Comparison of ENCODE assay signal across 38 mouse cellular contexts in genomic region chr13:113094618-113095017, GRCm38 (mm10). TPM values are rescaled to one million over a fixed set of nuclear protein-coding genes. Genes with fewer than 3 reads are reported as not detected.
"Had no signal": no experiment of that assay in that cellular context is flagged by ENCODE, and none has a peak within 500 bp of the region (broad histone marks: within the 10 kb centered on the region; RNA-seq: fewer than 3 reads in every experiment).

No protein-coding gene starts in this region.

- H3K9me3 ChIP-seq: embryonic facial prominence, embryonic 10.5 days; embryonic facial prominence, embryonic 12.5 days; embryonic facial prominence, embryonic 13.5 days; embryonic facial prominence, embryonic 15.5 days; forebrain, embryonic 10.5 days; forebrain, embryonic 12.5 days; forebrain, embryonic 13.5 days; forebrain, embryonic 15.5 days had no signal

- ATAC-seq: forebrain, embryonic 13.5 days; forebrain, embryonic 14.5 days; forebrain, embryonic 15.5 days; forebrain, embryonic 16.5 days; forebrain, postnatal 0 days had no signal

- H3K4me1 ChIP-seq: embryonic facial prominence, embryonic 10.5 days; embryonic facial prominence, embryonic 12.5 days; embryonic facial prominence, embryonic 13.5 days; embryonic facial prominence, embryonic 15.5 days; forebrain, embryonic 10.5 days; forebrain, embryonic 12.5 days; forebrain, embryonic 13.5 days; forebrain, embryonic 15.5 days had no signal

- H3K36me3 ChIP-seq: embryonic facial prominence, embryonic 10.5 days; embryonic facial prominence, embryonic 12.5 days; embryonic facial prominence, embryonic 13.5 days; embryonic facial prominence, embryonic 15.5 days; forebrain, embryonic 10.5 days; forebrain, embryonic 12.5 days; forebrain, embryonic 15.5 days had no signal

- DNase-seq: cerebellum, adult 8-10 months; cerebellum, adult 9-10 months; cerebellum, adult 9-11 months; cerebellum, postnatal 10 days; cerebellum, postnatal 14 days; cerebellum, postnatal 25 days; cerebellum, postnatal 36 days; embryo, embryonic 11 days; forebrain, postnatal 0 days; gastrocnemius, adult 2 months; gastrocnemius, postnatal 10 days; gastrocnemius, postnatal 14 days; gastrocnemius, postnatal 25 days; gastrocnemius, postnatal 36 days; heart, adult 11 months; heart, adult 18-20 months; heart, adult 2 months had no signal

- H3K27ac ChIP-seq: embryonic facial prominence, embryonic 10.5 days; embryonic facial prominence, embryonic 12.5 days; embryonic facial prominence, embryonic 13.5 days; embryonic facial prominence, embryonic 15.5 days; forebrain, embryonic 10.5 days; forebrain, embryonic 12.5 days; forebrain, embryonic 13.5 days; forebrain, embryonic 15.5 days; gastrocnemius, adult 2 months; heart, adult 2 months had no signal

- H3K27me3 ChIP-seq: embryonic facial prominence, embryonic 12.5 days; embryonic facial prominence, embryonic 13.5 days; embryonic facial prominence, embryonic 15.5 days; forebrain, embryonic 12.5 days; forebrain, embryonic 13.5 days; forebrain, embryonic 15.5 days had no signal

- H3K4me3 ChIP-seq: embryonic facial prominence, embryonic 10.5 days; embryonic facial prominence, embryonic 12.5 days; embryonic facial prominence, embryonic 13.5 days; embryonic facial prominence, embryonic 15.5 days; erythroblast, embryonic 14.5 days; forebrain, embryonic 10.5 days; forebrain, embryonic 12.5 days; forebrain, embryonic 13.5 days; forebrain, embryonic 15.5 days; gastrocnemius, adult 2 months; heart, adult 2 months had no signal

- H3K9ac ChIP-seq: embryonic facial prominence, embryonic 12.5 days; embryonic facial prominence, embryonic 13.5 days; embryonic facial prominence, embryonic 15.5 days; forebrain, embryonic 12.5 days; forebrain, embryonic 13.5 days; forebrain, embryonic 15.5 days; forebrain, postnatal 0 days had no signal

RNA-seq across cellular contexts. Expression of gene Gzma, which starts 6.2 kb away (rescaled TPM):
- total RNA-seq: gastrocnemius, adult 18-20 months; gastrocnemius, adult 2 months; gastrocnemius, adult 8-10 months; gastrocnemius, postnatal 10 days; gastrocnemius, postnatal 14 days; gastrocnemius, postnatal 25 days; granulocyte monocyte progenitor cell, adult 5-6 weeks had no signal
- polyA plus RNA-seq: embryonic facial prominence, embryonic 10.5 days; embryonic facial prominence, embryonic 11.5 days; embryonic facial prominence, embryonic 12.5 days; embryonic facial prominence, embryonic 13.5 days; embryonic facial prominence, embryonic 15.5 days; erythroblast, embryonic 14.5 days; forebrain, embryonic 10.5 days; forebrain, embryonic 11.5 days; forebrain, embryonic 12.5 days; forebrain, embryonic 13.5 days; forebrain, embryonic 14.5 days; forebrain, embryonic 15.5 days; forebrain, embryonic 16.5 days; frontal cortex, adult 2 months had no signal

RNA-seq across cellular contexts. Expression of gene Gpx8, which starts 48.4 kb away (rescaled TPM):
- total RNA-seq: granulocyte monocyte progenitor cell, adult 5-6 weeks had no signal
- polyA plus RNA-seq: erythroblast, embryonic 14.5 days had no signal

RNA-seq across cellular contexts. Expression of gene Cdc20b, which starts 59.7 kb away (rescaled TPM):
- total RNA-seq: common myeloid progenitor, adult 5-6 weeks; gastrocnemius, adult 18-20 months; gastrocnemius, adult 2 months; gastrocnemius, adult 8-10 months; gastrocnemius, postnatal 10 days; gastrocnemius, postnatal 14 days; gastrocnemius, postnatal 25 days; gastrocnemius, postnatal 36 days; granulocyte monocyte progenitor cell, adult 5-6 weeks; heart, adult 18-20 months; heart, adult 2 months; heart, adult 8-10 months had no signal
- polyA plus RNA-seq: cortical plate, adult 2 months; embryonic facial prominence, embryonic 11.5 days; embryonic facial prominence, embryonic 12.5 days; erythroblast, embryonic 14.5 days; gonadal fat pad, adult 2 months had no signal
